Mouse (Mus musculus) mesoderm, embryonic 11.5 days (tissue): ENCODE results near the gene Pola2.
A peak's percentile ranks its signal among the peaks of the same experiment; 100 is the strongest.

Experiments
- DNase-seq: peaks from one replicate; pipeline ENCODE4 v3.0.0-alpha.2; 2012; ENCODE audit warnings: low read depth, low spot score

Pola2 gene

GRCm38 (mm10) chr19:5894002-5894678 is 69.9 kb downstream of the Pola2 start, which contains the start of gene Tigd3:
Gene Tigd3 (minus strand): TSS chr19:5894149.
- DNase-seq, result peak; percentile 96

GRCm38 (mm10) chr19:5893282-5894001 is 70.6 kb downstream of the Pola2 start:
- peak; percentile 24 for DNase-seq

- no peak for DNase-seq
These were observed 71.3 kb downstream of the Pola2 start for GRCm38 (mm10) chr19:5892735-5893134.

GRCm38 (mm10) chr19:5892262-5892661 is 71.7 kb downstream of the Pola2 start:
- no peak for DNase-seq

GRCm38 (mm10) chr19:5891521-5892258 is 72.3 kb downstream of the Pola2 start:
- no peak for DNase-seq
